Mouse (Mus musculus): ENCODE measurements around the gene Pgghg. TPM values are rescaled to one million over a fixed set of nuclear protein-coding genes. Genes with fewer than 3 reads are reported as not detected.

Gene Pgghg
- 25.1 and 25.7 TPM in 2 replicates for polyA plus RNA-seq (2015; fragmentation: Nextera tagmentation; extraction: Ambion mirVana)

DNA sequence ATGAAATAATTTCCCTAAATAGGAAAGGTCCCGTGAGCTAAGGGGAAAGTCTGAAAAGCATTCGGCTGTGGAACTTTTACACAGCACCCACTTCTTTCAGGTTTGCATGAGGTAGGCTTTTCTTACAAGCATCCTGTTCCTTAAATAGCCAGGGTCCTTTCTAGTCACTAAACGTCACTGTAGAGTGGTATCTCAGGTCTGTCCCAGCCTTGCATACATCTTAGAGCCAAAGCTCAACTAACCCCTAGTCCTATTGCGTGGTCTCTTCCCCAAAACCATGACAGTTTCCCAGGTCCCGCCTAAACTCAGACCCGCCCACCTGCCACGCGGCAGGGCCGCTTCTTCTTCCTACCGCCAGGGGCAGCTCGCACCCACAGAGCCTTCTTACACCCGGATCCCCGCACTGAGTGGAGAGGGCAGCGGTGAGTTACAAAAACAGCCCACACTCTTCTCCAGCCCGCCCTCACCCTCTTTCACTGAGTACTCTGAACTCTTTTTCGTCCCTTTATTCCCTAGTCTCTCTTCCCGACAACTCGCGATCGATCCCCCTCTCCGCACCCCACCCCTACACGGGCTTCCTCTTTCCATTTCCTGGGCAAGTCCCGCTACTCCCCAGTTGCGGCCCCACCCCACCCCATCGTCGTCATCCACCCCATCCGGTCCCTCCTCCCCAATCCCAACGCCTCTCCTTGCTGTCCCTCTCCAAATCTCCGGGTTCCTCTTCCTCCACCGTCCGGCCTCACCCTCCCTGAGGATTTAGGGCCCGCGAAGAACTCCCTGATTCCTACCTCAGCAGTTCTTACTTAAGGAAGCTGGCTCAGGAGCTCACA, at the start of gene Pgghg:
Pgghg (plus strand) TSS at position 170 of the 830 bp plus-strand sequence.
- no peaks in the 10 kb centered on the region for H3K9me3 ChIP-seq
- H3K27ac ChIP-seq: peak within 1 kb of the TSS; percentile 94
- H3K27me3 ChIP-seq: 0 out of 2 replicates have a peak, but pooled peaks cover 4% of the 10 kb centered on the region
- H3K4me3 ChIP-seq: peak within 1 kb of the TSS; percentile 57
- peaks cover 41% of the 10 kb centered on the region for H3K4me1 ChIP-seq
- peak within 1 kb of the TSS; percentile 87 for H3K9ac ChIP-seq
- peak within 1 kb of the TSS; percentile 75 for H3K4me2 ChIP-seq
- peaks cover 25% of the 10 kb centered on the region for H3K36me3 ChIP-seq
- ATAC-seq (ENCODE audit: insufficient number of reproducible peaks, insufficient read depth, low FRiP score, low TSS enrichment, low read depth): peak; percentile 82
- 3% methylated on average over 33 of the region's 33 CpGs for WGBS

DNA sequence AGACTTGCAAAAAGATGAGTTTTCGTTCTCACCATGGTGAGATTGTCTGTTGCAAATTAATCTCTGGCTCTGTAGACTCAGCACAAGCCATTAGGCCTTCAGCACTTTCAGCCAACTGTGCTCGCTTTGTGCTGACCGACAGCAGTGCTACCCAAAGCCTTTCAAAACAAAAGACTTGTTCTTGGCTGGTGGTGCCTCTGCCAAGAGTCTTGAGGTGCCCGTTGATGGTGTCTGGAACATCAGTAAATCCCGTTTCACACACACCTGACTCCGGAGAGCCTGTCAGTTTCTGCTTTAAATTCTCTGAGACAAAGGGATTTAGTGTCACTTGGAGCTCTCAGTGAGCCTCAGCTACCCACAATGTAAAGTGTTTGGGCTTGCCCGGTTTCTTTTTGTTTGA, 47.2 kb upstream of the Pgghg start:
- no peak for ATAC-seq (ENCODE audit: insufficient number of reproducible peaks, insufficient read depth, low FRiP score, low TSS enrichment, low read depth)
- Histone ChIP-seq H3K36me3 (peaks cover 76% of the 10 kb centered on the region), H3K4me1 (no peaks in the 10 kb centered on the region), H3K9me3 (no peaks in the 10 kb centered on the region), H3K4me2 (no peak overlapping the region), H3K4me3 (no peak overlapping the region), H3K9ac (no peak overlapping the region), H3K27me3 (no peaks in the 10 kb centered on the region), H3K27ac (no peak overlapping the region; the same call in 1 of the 2 replicates)
- 89% methylated on average over 7 of the region's 7 CpGs for WGBS

DNA sequence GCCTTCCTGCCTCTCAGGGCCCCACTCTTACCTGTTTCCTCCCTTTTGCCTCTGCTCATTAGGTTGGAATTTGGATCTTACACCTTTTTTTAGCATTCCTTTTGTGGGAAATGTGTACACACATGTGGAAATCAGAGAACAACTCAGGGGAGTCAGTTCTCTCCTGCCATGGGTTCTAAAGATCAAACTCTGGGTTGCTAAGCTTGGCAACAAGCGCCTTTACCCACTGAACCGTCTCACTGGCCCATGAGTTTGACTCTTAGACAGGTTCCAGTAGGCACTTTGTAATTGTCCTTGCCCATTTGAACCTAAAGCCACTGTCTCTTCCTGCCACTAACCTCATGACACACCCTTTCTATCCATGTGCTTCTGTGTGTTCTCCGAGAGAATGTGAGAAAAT, 46.6 kb upstream of the Pgghg start:
- H3K4me3 ChIP-seq: no peak overlapping the region
- no peak overlapping the region for H3K27ac ChIP-seq
- ATAC-seq (ENCODE audit: insufficient number of reproducible peaks, insufficient read depth, low FRiP score, low TSS enrichment, low read depth): no peak
- H3K9ac ChIP-seq: no peak overlapping the region
- 92% methylated on average over 3 of the region's 3 CpGs for WGBS
- H3K27me3 ChIP-seq: no peaks in the 10 kb centered on the region
- peaks cover 74% of the 10 kb centered on the region for H3K36me3 ChIP-seq
- no peaks in the 10 kb centered on the region for H3K4me1 ChIP-seq
- H3K9me3 ChIP-seq: no peaks in the 10 kb centered on the region
- no peak overlapping the region for H3K4me2 ChIP-seq

DNA sequence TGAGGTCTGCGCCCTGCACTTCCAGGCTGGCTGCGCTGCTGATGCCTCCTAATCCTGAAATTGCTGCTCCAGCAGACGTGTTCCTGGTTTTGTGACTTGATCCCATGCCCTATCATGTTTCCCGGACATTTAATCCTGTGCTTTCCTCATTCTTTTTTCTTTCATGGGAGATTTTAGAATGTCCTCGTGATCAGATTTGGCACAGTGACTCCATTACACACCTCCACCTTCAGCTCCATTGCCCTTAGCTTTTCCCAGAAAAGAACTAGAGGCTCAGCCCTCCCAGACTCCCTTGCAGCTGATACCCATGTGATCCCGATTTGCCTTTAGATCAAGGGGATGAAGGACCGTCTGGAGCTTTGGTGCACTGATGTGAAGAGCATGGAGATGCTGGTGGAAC, 43.3 kb upstream of the Pgghg start:
- Histone ChIP-seq H3K4me2 (no peak overlapping the region), H3K4me3 (no peak overlapping the region), H3K4me1 (peaks cover 7% of the 10 kb centered on the region; the same call in 1 of the 2 replicates), H3K27me3 (no peaks in the 10 kb centered on the region), H3K27ac (no peak overlapping the region), H3K9me3 (no peaks in the 10 kb centered on the region), H3K36me3 (peaks cover 55% of the 10 kb centered on the region), H3K9ac (no peak overlapping the region)
- 68% methylated on average over 7 of the region's 7 CpGs for WGBS
- no peak for ATAC-seq (ENCODE audit: insufficient number of reproducible peaks, insufficient read depth, low FRiP score, low TSS enrichment, low read depth)

DNA sequence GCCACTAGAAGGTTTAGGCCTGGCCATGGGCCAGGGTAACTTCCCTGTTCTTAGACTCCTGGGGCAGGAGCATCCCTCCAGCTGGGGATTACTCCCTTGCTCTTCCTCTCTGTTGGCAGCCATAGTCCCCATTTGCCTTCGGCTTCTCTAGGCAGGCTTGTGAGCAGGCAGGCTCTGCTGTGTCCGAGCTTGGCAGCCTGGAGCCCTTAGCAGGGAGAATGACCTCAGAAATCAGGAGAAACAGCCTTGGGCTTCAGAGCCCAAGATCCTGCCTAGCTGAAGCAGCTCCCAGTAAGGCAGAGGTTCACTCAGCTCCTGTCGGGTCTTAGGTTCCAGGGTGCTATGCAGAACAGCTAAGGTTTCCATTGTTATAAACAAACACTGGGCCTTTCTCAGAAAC, 42.1 kb upstream of the Pgghg start:
- no peak for ATAC-seq (ENCODE audit: insufficient number of reproducible peaks, insufficient read depth, low FRiP score, low TSS enrichment, low read depth)
- Histone ChIP-seq H3K27ac (no peak overlapping the region), H3K9ac (no peak overlapping the region), H3K4me2 (no peak overlapping the region), H3K4me1 (peaks cover 7% of the 10 kb centered on the region; the same call in 1 of the 2 replicates), H3K27me3 (no peaks in the 10 kb centered on the region), H3K4me3 (no peak overlapping the region), H3K36me3 (peaks cover 43% of the 10 kb centered on the region), H3K9me3 (no peaks in the 10 kb centered on the region)
- 82% methylated on average over 3 of the region's 3 CpGs for WGBS

DNA sequence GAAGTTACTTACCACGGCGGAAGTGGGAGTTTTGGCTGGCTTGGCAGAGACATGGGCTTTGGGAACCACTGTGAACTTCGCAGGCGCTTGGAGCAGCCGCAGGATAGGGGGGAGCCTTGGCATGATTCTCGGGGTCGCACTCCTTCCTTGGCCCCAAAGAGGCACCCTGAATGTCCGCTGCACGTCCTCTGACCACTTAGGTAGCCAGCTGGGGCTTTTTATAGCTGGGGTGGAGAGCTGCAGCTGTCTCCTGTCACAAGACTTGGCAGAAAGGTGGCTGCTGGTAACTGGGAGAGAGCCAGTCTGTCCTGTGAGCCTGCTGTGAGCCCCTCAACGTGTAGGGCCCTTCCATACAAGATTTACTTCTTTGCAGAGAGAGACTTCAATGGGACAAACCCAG, 41.0 kb upstream of the Pgghg start, which contains the start of gene Cox8b:
Cox8b (minus strand) TSS at position 227 of the 400 bp plus-strand sequence.
- WGBS: 83% methylated on average over 10 of the region's 10 CpGs
- H3K27ac ChIP-seq: no peak within 1 kb of the TSS
- peaks cover 33% of the 10 kb centered on the region for H3K36me3 ChIP-seq
- H3K4me1 ChIP-seq: peaks cover 7% of the 10 kb centered on the region; the same call in 1 of the 2 replicates
- no peaks in the 10 kb centered on the region for H3K27me3 ChIP-seq
- H3K9me3 ChIP-seq: no peaks in the 10 kb centered on the region
- H3K9ac ChIP-seq: 0 out of 2 replicates have a peak within 1 kb of the TSS, but pooled peaks have one; percentile 36
- H3K4me3 ChIP-seq: no peak within 1 kb of the TSS
- no peak within 1 kb of the TSS for H3K4me2 ChIP-seq
- no peak for ATAC-seq (ENCODE audit: insufficient number of reproducible peaks, insufficient read depth, low FRiP score, low TSS enrichment, low read depth)

DNA sequence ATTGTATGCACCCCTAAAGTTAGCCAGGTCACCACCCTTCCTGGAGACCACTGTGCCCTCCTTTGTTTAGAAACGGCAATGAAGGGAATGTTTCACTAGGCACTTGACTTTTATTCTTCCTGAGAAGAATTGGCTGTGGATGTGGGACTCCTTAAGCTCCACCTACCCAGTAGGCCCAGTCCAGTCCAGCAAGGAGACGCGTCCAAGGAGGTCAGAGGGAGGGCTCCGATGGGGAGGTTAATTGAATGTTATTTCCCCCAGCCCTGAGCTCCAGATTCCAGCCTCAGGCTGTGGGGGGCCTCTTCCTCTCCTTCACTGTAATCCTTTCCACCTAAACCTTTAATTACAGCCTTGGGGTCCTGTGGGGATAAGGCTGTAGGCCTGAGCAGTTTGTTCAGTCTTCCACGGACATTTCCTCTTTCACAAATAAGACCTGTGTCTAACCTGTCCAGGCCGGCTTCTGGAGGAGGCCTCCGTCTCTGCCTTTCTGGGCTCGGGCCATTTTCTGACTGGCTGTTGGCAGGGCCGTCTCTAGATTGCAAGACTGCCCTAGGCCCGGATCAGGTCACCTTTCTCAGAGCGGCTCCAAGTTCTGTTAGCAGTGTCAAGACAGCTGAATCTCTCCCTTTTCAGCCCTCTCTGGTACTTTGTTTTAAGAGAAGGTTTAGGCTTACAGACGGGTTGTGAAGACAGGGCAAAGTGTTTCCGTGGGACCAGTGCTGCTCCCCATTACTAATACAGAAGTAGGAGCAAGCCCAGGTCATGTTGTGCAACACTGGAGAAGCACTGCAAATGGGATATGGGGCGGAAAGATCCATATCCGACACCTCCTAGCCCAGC, 38.9 kb upstream of the Pgghg start:
- Histone ChIP-seq H3K4me2 (no peak overlapping the region), H3K4me1 (peaks cover 7% of the 10 kb centered on the region; the same call in 1 of the 2 replicates), H3K4me3 (no peak overlapping the region), H3K9me3 (no peaks in the 10 kb centered on the region), H3K9ac (peak overlapping the region; percentile 36; the same call in 1 of the 2 replicates), H3K27ac (peak overlapping the region; percentile 22; the same call in 1 of the 2 replicates), H3K27me3 (no peaks in the 10 kb centered on the region), H3K36me3 (peaks cover 21% of the 10 kb centered on the region)
- no peak for ATAC-seq (ENCODE audit: insufficient number of reproducible peaks, insufficient read depth, low FRiP score, low TSS enrichment, low read depth)
- WGBS: 36% methylated on average over 15 of the region's 15 CpGs

DNA sequence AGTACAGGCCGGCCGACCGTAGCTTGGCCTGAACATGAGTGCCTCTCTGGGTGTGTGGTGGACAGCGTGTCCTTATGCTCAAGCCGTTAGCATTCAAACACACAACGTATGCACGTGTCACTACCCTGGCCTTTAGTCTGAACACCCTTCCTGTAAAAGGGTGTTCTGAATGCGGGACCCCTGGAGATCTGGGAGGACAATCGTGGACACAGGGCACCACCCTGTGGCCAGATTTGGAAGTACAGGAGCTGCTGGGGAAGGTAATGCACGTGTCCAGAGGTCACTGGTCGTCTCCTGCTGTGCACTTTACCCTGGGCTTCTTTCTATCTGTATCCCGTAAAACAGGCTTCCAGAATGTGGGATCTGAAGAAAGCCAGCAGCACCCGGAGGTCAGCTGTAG, 38.0 kb upstream of the Pgghg start:
- Histone ChIP-seq H3K4me1 (peaks cover 7% of the 10 kb centered on the region; the same call in 1 of the 2 replicates), H3K36me3 (peaks cover 11% of the 10 kb centered on the region), H3K27me3 (no peaks in the 10 kb centered on the region), H3K9me3 (no peaks in the 10 kb centered on the region), H3K4me2 (no peak overlapping the region), H3K27ac (no peak overlapping the region), H3K4me3 (no peak overlapping the region), H3K9ac (peak overlapping the region; percentile 40; the same call in 1 of the 2 replicates)
- 25% methylated on average over 13 of the region's 13 CpGs for WGBS
- ATAC-seq (ENCODE audit: insufficient number of reproducible peaks, insufficient read depth, low FRiP score, low TSS enrichment, low read depth): no peak

DNA sequence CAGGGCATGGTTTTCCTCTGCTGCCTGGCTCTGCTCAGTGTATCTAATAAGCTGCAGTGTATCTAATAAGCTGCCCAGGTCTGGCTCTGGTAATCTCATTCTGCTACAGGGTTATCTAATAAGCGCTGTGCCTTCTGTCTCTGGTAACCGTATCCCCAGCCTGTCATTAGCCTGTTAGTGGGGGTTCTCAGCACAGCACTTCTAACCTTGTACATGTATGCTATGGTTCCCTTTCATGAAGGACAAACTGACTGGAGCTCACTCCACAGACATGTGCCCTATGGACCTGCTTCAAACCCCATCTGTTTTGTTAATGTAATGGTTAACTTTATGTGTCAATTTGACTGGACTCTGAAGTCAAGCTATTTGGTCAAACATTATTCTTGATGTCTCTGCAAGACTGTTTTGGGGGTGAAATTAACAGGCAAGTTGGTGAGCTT, 35.5 kb upstream of the Pgghg start:
- H3K4me2 ChIP-seq: no peak overlapping the region
- no peak overlapping the region for H3K27ac ChIP-seq
- no peak overlapping the region for H3K4me3 ChIP-seq
- H3K36me3 ChIP-seq: no peaks in the 10 kb centered on the region
- H3K9ac ChIP-seq: no peak overlapping the region
- peaks cover 7% of the 10 kb centered on the region; the same call in 1 of the 2 replicates for H3K4me1 ChIP-seq
- no peaks in the 10 kb centered on the region for H3K27me3 ChIP-seq
- H3K9me3 ChIP-seq: no peaks in the 10 kb centered on the region
- 57% methylated on average over 2 of the region's 2 CpGs for WGBS
- ATAC-seq (ENCODE audit: insufficient number of reproducible peaks, insufficient read depth, low FRiP score, low TSS enrichment, low read depth): no peak

DNA sequence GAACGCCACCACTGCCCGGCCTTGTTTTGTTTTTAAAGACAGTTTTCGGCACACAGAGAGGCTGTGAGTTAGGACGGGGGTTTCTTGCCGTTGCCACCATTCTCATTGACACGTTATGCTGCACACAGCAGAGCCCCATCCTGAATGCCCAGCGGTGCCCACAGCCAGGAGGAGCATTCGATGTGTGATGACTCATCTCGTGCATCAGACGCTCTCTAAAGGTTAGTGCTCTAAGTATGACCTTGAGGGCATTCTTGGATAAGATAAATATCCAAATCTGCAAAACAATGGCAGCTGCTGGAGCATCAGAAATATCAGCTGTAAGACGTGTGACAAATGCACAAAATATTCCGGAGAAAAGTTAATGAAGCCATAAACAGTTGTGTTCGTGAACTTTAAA, 34.1 kb upstream of the Pgghg start:
- H3K9ac ChIP-seq: no peak overlapping the region
- ATAC-seq (ENCODE audit: insufficient number of reproducible peaks, insufficient read depth, low FRiP score, low TSS enrichment, low read depth): no peak
- WGBS: 85% methylated on average over 13 of the region's 13 CpGs
- H3K27me3 ChIP-seq: no peaks in the 10 kb centered on the region
- no peak overlapping the region for H3K27ac ChIP-seq
- no peak overlapping the region for H3K4me3 ChIP-seq
- H3K9me3 ChIP-seq: no peaks in the 10 kb centered on the region
- H3K4me2 ChIP-seq: no peak overlapping the region
- no peaks in the 10 kb centered on the region for H3K36me3 ChIP-seq
- H3K4me1 ChIP-seq: peaks cover 3% of the 10 kb centered on the region; the same call in 1 of the 2 replicates

DNA sequence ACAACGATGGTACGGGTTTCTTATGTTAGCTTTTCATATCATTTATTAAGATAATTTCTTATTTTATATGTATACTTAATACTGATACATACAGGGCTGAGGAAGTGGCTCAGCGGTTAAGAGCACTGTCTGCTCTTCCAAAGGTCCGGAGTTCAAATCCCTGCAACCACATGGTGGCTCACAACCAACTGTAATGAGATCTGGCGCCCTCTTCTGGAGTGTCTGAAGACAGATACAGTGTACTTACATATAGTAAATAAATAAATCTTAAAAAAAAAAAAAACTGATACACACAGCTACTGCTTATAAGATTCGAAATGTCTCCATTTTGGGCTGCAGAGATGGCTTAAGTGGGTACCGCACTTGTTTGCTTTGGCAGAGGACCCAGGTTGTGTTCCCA, 33.5 kb upstream of the Pgghg start:
- no peak for ATAC-seq (ENCODE audit: insufficient number of reproducible peaks, insufficient read depth, low FRiP score, low TSS enrichment, low read depth)
- Histone ChIP-seq H3K4me2 (no peak overlapping the region), H3K36me3 (no peaks in the 10 kb centered on the region), H3K27ac (no peak overlapping the region), H3K27me3 (no peaks in the 10 kb centered on the region), H3K4me3 (no peak overlapping the region), H3K4me1 (no peaks in the 10 kb centered on the region), H3K9ac (no peak overlapping the region), H3K9me3 (no peaks in the 10 kb centered on the region)
- WGBS: 83% methylated on average over 7 of the region's 7 CpGs

Data from embryonic facial prominence, embryonic 13.5 days (tissue).